In genomic region chr6:94003586-94003985, GRCm38 (mm10) we compare ENCODE assay signal across 4 mouse cellular contexts.
DNase-seq lines count a peak whose midpoint lies in the region; TF ChIP-seq lines count a peak whose summit lies in the region.
"Not testable (repeated sequence)": the region's sequence is repeated elsewhere in the genome, so short reads cannot be mapped to it uniquely, and the experiment has no call there.

No protein-coding gene starts in this region.

- DNase-seq in ES-CJ7 (ENCODE audit: low read depth, low spot score), result peak; percentile 60
- not testable (repeated sequence) for DNase-seq in ES-E14 (ENCODE audit: low read depth, low spot score)
- DNase-seq in R1 (ENCODE audit: low read depth, low spot score), result peak; percentile 80
- DNase-seq in ZHBTc4 (ENCODE audit: low read depth, low spot score), result peak; percentile 62

- not testable (repeated sequence) for H3K4me3 ChIP-seq in ES-E14 (ENCODE audit: insufficient read depth in 1 of 2, low read depth in 1 of 2, low read length in 2 of 2, poor library complexity in 1 of 2, severe bottlenecking in 1 of 2)

- not testable (repeated sequence) for H3K4me1 ChIP-seq in ES-E14 (ENCODE audit: control insufficient read depth in 2 of 2, insufficient read depth in 2 of 2, low read length in 2 of 2, poor library complexity in 1 of 2)

- not testable (repeated sequence) for H3K9me3 ChIP-seq in ES-E14 (ENCODE audit: control insufficient read depth, insufficient read depth, low read depth, low read length)

- H3K9ac ChIP-seq in ES-E14 (ENCODE audit: insufficient read depth, low read depth, low read length, poor library complexity, severe bottlenecking), result not testable (repeated sequence)

- H3K27ac ChIP-seq in ES-E14 (ENCODE audit: insufficient read depth, low read depth, low read length, poor library complexity, severe bottlenecking), result not testable (repeated sequence)

- in situ Hi-C loops in ES-E14 (cut with MboI; ENCODE audit: low sequenced_read_pairs in 2 of 2, unreplicated experiment in 2 of 2), result not testable (repeated sequence)

- not testable (repeated sequence) for H3K36me3 ChIP-seq in ES-E14 (ENCODE audit: control insufficient read depth, insufficient read depth, low read length, poor library complexity, severe bottlenecking)

TF ChIP-seq in ES-E14, 5 proteins besides CTCF, POLR2A, EP300 and RAD21:
- TF ChIP-seq ZNF384 (IDR thresholded peaks at IDR 0.05; ENCODE audit: low read depth, low read length), result 0 out of 2 replicates have a peak, but pooled peaks have one; percentile 6
TF ChIP-seq in ES-E14: peak in this region for 1; not testable (repeated sequence) for 4.
